Mouse (Mus musculus): ENCODE results near the gene Pde1c.

The Pde1c gene

DNA sequence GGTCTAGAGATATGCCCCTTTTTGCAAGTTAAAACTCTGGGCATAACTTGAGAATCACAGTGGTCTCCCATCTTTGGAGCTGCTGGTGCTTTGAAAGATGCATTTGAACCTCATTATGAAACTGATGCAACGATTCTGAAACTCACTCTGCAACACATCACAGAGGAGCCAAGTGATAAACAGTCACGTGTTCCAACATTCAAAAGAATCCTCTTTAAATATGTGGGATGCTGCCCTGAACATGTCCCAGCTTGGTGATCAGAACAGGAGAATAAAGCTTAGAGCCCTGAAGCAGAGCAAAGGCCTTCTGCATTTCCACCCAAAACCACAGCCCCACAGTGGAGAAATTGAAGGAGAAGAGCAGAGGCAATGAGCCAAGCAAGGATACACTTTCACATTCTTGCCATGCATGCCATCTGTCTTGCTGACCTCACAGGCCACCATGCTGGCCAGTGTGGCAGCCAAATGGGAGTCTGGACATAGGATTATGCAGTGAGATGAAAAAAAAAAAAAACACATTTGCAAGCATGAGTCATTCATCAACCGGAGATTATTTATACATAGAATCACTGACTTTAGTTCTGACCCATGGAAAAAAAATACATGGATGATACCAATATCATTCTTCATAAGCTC lies 233.0 kb downstream of the Pde1c start:
- in situ Hi-C loops (cut with MboI; ENCODE audit: low sequenced_read_pairs): no loop called here

DNA sequence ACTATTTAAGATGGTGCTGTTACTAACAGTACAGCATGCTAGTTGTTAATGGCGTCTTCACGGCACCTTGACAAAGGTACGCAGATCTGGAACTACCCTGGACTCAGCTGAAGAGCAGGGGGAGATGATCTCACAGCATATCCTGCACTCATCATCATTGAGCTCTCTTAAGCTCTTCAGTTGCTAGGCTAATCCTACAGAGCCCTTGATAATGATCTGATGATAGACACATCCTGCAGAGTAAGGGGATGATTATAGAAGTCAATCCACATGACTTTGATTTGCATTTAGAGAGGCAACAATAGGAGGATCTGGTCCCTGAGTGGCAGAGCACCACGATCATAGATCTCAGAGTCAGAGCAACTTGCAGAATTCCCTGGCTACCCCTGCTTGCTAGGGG lies 236.8 kb downstream of the Pde1c start:
- in situ Hi-C loops (cut with MboI; ENCODE audit: low sequenced_read_pairs): no loop called here

- in situ Hi-C loops (cut with MboI; ENCODE audit: low sequenced_read_pairs): no loop called here
Observed at GRCm38 (mm10) chr6:56331432-56331831, 237.5 kb downstream of the Pde1c start.

DNA sequence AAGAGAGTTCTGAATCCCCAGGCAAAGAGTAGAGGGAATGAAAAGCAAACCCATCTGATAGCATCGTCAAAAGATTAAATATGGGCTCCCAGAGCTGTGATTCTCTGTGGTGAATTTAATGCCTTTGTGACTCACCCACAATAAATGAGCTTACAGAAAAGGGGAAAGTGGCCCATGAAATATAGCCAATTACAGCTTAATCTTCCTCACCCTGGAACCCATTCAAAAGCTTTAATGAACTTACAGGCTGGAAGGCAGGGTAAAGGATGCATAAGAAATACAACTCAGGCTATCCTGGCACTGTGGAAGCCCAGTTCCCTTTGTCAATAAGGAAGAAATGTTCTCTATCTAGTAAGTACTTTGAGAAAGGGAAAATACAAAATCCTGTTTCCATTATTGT lies 240.8 kb downstream of the Pde1c start:
- in situ Hi-C loops (cut with MboI; ENCODE audit: low sequenced_read_pairs): no loop called here

- in situ Hi-C loops (cut with MboI; ENCODE audit: low sequenced_read_pairs): no loop called here
Observed at GRCm38 (mm10) chr6:56322799-56323198, 246.1 kb downstream of the Pde1c start.

DNA sequence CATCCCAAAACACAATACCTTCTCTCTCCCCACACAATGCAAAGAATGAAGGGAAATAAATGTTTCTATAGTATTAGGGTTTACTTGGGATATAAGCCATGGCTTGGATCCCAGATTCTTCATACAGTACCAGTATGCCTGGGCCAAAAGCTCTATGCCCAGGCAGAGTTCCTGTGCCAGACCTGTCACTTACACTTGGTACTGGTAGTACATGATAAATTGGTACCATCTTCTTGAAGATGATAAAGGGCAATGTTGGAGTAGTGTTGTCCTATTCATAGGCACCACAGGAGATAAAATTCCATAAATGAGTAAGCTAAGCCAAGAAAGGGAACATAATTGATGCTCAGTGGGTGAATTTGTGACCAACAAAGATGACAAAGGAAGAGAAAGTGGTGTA lies 258.6 kb downstream of the Pde1c start:
- in situ Hi-C loops (cut with MboI; ENCODE audit: low sequenced_read_pairs): no loop called here

GRCm38 (mm10) chr6:56306066-56306465 lies 262.8 kb downstream of the Pde1c start:
- in situ Hi-C loops (cut with MboI; ENCODE audit: low sequenced_read_pairs): no loop called here

DNA sequence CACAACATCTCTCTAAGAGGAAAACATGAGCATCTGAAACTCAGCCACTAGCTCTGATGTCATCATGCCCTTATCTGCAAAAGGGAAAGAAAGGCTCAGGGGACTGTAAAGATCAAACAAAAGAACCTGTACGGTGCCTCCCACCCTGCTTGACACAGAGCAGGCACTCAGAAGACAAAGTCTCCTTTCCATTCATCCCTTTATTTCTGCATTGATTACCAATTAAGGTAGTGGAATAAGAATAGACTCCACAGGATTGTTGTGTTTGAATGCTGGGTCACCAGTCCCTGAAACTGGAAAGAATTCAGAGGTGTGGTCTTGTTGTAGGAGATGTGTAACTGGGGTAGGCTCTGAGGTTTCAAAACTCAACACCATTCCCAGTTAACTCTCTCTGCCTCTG lies 276.7 kb downstream of the Pde1c start:
- in situ Hi-C loops (cut with MboI; ENCODE audit: low sequenced_read_pairs): no loop called here

DNA sequence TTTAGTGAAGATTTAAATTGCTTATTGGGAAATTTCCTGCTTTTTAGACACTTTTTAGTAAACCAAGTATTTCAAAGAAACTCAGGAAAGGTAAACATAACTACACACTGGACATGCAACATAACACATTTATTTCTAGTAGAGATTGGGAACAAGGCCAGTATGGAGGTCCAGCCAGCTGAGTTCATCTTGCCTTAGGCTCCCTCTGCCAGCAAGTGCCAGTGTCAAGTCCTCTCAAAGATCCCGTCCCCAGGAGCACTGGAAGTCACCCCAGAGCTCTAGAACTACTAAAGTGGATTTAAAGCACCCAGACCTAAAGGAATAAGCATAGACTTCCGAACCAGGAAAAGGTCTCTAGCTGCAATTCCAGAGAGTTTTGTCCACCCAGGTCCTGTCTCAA lies 279.6 kb downstream of the Pde1c start:
- in situ Hi-C loops (cut with MboI; ENCODE audit: low sequenced_read_pairs): no loop called here

DNA sequence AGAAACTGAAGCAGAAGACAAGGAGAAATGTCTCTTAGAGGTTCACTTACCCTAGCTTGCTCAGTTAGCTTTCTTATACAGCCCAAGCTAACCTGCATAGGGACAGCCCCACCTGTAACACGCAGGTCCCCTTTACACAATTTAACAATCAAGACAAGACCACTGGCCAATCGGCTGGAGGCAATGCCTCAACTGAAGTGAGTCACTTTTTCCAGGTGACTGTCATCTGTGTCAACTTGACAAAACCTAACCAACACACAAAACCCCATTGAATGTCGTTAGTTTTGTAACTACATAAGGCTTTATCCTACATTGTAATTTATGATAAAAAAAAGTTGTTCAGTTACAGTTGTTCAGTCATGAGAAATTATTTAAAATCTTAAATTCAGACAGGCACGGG lies 284.1 kb downstream of the Pde1c start:
- in situ Hi-C loops (cut with MboI; ENCODE audit: low sequenced_read_pairs): no loop called here

DNA sequence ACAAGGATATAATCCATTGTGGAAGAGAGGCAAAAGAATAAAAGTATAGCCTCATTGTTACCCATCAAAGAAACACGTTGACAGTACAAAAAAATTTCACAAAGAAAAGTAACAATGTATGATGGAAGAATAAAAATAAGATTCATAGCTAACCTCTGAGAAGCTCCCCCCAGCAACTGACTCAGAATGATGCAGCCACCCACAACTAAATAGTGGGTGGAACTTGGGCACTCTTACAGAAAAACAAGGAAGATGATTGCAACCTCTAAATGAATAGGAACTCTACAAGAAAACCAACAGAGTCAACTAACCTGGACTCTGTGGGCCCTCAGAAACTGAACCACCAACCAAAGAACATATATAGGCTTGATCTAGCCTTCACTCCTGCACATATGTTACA lies 293.4 kb downstream of the Pde1c start:
- in situ Hi-C loops (cut with MboI; ENCODE audit: low sequenced_read_pairs): no loop called here

- in situ Hi-C loops (cut with MboI; ENCODE audit: low sequenced_read_pairs): no loop called here
Observed at GRCm38 (mm10) chr6:56271741-56272140, 297.2 kb downstream of the Pde1c start.

- in situ Hi-C loops (cut with MboI; ENCODE audit: low sequenced_read_pairs): no loop called here
Observed at GRCm38 (mm10) chr6:56264509-56264908, 304.4 kb downstream of the Pde1c start.

DNA sequence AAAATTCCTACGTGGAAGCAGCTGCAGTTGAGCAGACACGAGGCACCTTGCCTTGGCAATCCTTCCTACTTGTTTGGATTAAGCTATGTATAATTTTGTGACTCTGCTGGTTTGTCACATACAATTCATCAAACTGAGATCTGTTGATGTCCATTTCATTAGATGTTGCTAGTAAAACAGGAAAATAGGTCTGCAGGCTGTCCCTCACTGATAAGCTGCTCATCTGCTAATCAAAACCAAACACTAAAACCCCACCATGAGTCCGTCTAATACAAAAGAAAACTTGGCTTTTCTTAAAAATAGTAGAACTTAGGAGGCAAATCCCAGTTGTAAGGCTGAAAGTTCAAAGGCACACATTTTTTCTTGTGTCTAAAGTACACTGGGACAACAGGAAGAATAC lies 308.8 kb downstream of the Pde1c start:
- in situ Hi-C loops (cut with MboI; ENCODE audit: low sequenced_read_pairs): no loop called here

GRCm38 (mm10) chr6:56257555-56258297 lies 311.2 kb downstream of the Pde1c start:
- in situ Hi-C loops (cut with MboI; ENCODE audit: low sequenced_read_pairs): no loop called here

DNA sequence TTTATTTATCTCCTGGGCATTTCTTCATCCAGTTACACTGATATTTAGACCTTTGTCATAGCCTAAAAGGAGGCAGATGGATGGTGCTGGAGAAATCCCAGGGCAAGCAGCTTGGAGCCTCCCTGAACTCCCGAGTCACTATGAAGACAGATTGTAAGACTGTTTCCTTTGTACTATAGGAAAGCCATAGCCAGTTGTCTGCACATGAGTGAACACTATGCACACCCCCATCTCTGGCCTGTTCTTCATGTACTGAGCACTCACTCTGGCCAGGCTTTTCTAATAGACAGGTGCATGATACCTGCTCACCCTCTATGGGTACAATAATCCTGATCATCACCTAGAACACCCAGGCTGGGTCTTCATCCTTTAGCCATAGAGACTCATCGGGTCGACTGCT lies 318.8 kb downstream of the Pde1c start:
- in situ Hi-C loops (cut with MboI; ENCODE audit: low sequenced_read_pairs): no loop called here

- in situ Hi-C loops (cut with MboI; ENCODE audit: low sequenced_read_pairs): no loop called here
Observed at GRCm38 (mm10) chr6:56191426-56192140, 377.3 kb downstream of the Pde1c start.

GRCm38 (mm10) chr6:56176485-56176884 lies 392.4 kb downstream of the Pde1c start:
- in situ Hi-C loops (cut with MboI; ENCODE audit: low sequenced_read_pairs): no loop called here

GRCm38 (mm10) chr6:56172172-56172571 lies 396.7 kb downstream of the Pde1c start:
- in situ Hi-C loops (cut with MboI; ENCODE audit: low sequenced_read_pairs): no loop called here

- in situ Hi-C loops (cut with MboI; ENCODE audit: low sequenced_read_pairs): no loop called here
Observed at GRCm38 (mm10) chr6:56168736-56169135, 400.2 kb downstream of the Pde1c start.

DNA sequence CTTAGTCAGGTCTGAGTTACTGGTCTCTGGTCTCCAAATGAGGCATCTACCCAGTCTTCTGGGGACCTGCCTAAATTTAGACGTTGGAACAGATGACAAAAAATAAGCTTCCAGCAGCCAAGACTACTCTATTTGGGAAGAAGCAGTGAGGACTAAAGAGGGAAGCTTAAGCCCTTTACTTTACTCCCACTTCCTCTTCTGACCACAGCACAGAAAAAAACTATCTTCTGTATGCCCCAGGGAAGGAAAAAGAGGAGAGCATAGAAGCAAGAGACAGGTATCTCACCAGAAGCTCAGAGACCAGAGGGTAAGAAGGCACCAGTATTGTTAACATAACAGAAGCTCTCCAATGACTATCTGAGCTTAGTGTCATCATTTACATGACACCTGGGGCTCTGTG lies 410.7 kb downstream of the Pde1c start:
- in situ Hi-C loops (cut with MboI; ENCODE audit: low sequenced_read_pairs): no loop called here

DNA sequence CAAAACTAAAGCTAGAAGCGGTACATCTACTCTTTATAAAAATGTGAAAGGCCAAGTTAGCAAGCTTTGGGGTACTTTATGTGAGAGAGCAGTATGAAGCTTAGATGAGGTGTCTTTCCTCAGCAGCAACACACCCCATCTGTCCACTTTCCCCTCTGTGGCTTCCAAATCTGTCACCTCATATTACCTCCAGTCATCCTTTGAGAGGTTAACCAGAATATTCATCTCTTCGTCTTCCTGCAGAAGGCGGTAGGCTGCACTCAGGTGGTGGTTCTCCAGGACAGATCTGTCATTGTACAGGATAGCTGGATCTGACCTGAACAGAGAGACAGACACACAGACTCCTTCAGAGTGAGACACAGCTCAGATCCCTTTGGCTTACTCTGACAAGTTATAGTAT lies 412.1 kb downstream of the Pde1c start:
- in situ Hi-C loops (cut with MboI; ENCODE audit: low sequenced_read_pairs): no loop called here

Measured in CH12F3 (cell line).